Mouse (Mus musculus) kidney, adult 2 months (tissue): Measurements from ENCODE around the gene Tex12. TPM values are rescaled to one million over a fixed set of nuclear protein-coding genes. Genes with fewer than 3 reads are reported as not detected.

Source experiments
- DNase-seq: peaks from one replicate; pipeline ENCODE4 v3.0.0; 2021
- H3K27ac ChIP-seq: fragments of 200-500 bp; 2 replicates; pipeline ENCODE4 v1.5.1; 2012; ENCODE audit warnings: low read depth, low read length, control low read depth, inconsistent platforms; ENCODE audit not compliant: insufficient read depth
- H3K27me3 ChIP-seq: fragments of 200-500 bp; replicated peaks from 2 replicates; pipeline ENCODE4 v1.6.1; 2012; ENCODE audit warnings: mild to moderate bottlenecking, moderate library complexity, low read length, inconsistent platforms; ENCODE audit not compliant: control insufficient read depth, insufficient read depth
- H3K36me3 ChIP-seq: fragments of 200-500 bp; 2 replicates; pipeline ENCODE4 v1.6.1; 2012; ENCODE audit warnings: mild to moderate bottlenecking, moderate library complexity, low read length, inconsistent platforms; ENCODE audit not compliant: control insufficient read depth, insufficient read depth
- H3K4me1 ChIP-seq: fragments of 200-500 bp; 2 replicates; pipeline ENCODE4 v1.6.1; 2011; ENCODE audit warnings: low read length; ENCODE audit not compliant: control insufficient read depth, insufficient read depth
- H3K4me3 ChIP-seq: fragments of 200-500 bp; 2 replicates; pipeline ENCODE4 v1.5.1; 2011; ENCODE audit warnings: mild to moderate bottlenecking, low read depth, low read length, control low read depth; ENCODE audit not compliant: insufficient read depth
- CTCF ChIP-seq: fragments of 200-500 bp; conservative IDR thresholded peaks from 2 replicates; pipeline ENCODE4 v1.5.1; 2011; ENCODE audit warnings: low read depth, mild to moderate bottlenecking, control low read depth, low read length, moderate library complexity, mixed read lengths; ENCODE audit not compliant: insufficient read depth, insufficient read length
- POLR2A ChIP-seq: fragments of 200-500 bp; IDR thresholded peaks from one replicate; pipeline ENCODE4 v1.6.1; 2011; ENCODE audit warnings: low read depth, low read length, control low read depth
- WGBS: fragments of 180-500 bp; shearing (Covaris S2); methylation state at CpG from one replicate; pipeline ENCODE4 v1.1.7; 2018; 5-methylcytosine and 5-hydroxymethylcytosine counted together
- polyA plus RNA-seq: library from polyadenylated mRNA; depleted of rRNA; stranded (reverse); fragments of >200 nt; gene quantifications from 2 replicates; pipeline ENCODE4 v1.2.3, GENCODE M21; 2012; rRNA removed

Tex12 gene
- polyA plus RNA-seq, 1 experiment, result not detected

GRCm38 (mm10) chr9:50507570-50507969, 53.6 kb downstream of the Tex12 start:
- H3K36me3 ChIP-seq, result no peaks in the 10 kb centered on the region
- 0 out of 2 replicates have a peak, but pooled peaks cover 2% of the 10 kb centered on the region for H3K4me1 ChIP-seq
- WGBS, result 51% methylated on average over 7 of the region's 7 CpGs
- H3K27ac ChIP-seq, result no peak overlapping the region
- TF ChIP-seq CTCF (no peak), POLR2A (no peak)
- H3K4me3 ChIP-seq, result no peak overlapping the region
- DNase-seq, result peak; percentile 28
- no peaks in the 10 kb centered on the region for H3K27me3 ChIP-seq

Other genes starting within 250 kb of the Tex12 start
- 97.7 and 121 TPM in 2 replicates for gene Rpl10-ps3, start 216.4 kb downstream of the Tex12 start, polyA plus RNA-seq
- 82.6 and 86.0 TPM in 2 replicates for gene Plet1, start 66.8 kb downstream of the Tex12 start, polyA plus RNA-seq
- 50.2 and 58.6 TPM in 2 replicates for gene Pts, start 32.6 kb downstream of the Tex12 start, polyA plus RNA-seq
- 1.4 and 2.2 TPM in 2 replicates for gene Il18, start 6.5 kb downstream of the Tex12 start, polyA plus RNA-seq
- gene Bco2, start 6.1 kb downstream of the Tex12 start, polyA plus RNA-seq, result 4.6 and 5.3 TPM in 2 replicates
- 541 and 551 TPM in 2 replicates for gene Sdhd, start 42.5 kb upstream of the Tex12 start, polyA plus RNA-seq
- gene Timm8b, start 42.6 kb upstream of the Tex12 start, polyA plus RNA-seq, result 292 and 335 TPM in 2 replicates
- 2.1 and 2.7 TPM in 2 replicates for gene Pih1d2, start 56.0 kb upstream of the Tex12 start, polyA plus RNA-seq
- 4.1 and 5.1 TPM in 2 replicates for gene Nkapd1, start 56.1 kb upstream of the Tex12 start, polyA plus RNA-seq
- gene Dlat, start 98.5 kb upstream of the Tex12 start, polyA plus RNA-seq, result 60.8 and 70.8 TPM in 2 replicates
- gene Dixdc1, start 178.2 kb upstream of the Tex12 start, polyA plus RNA-seq, result 4.6 and 5.3 TPM in 2 replicates
- 39.0 and 41.1 TPM in 2 replicates for gene 2310030G06Rik, start 185.2 kb upstream of the Tex12 start, polyA plus RNA-seq
- 548 and 676 TPM in 2 replicates for gene Cryab, start 190.0 kb upstream of the Tex12 start, polyA plus RNA-seq
- gene Hspb2, start 191.0 kb upstream of the Tex12 start, polyA plus RNA-seq, result 20.0 and 21.1 TPM in 2 replicates
- gene Fdxacb1, start 206.9 kb upstream of the Tex12 start, polyA plus RNA-seq, result 3.6 and 4.3 TPM in 2 replicates
- 20.3 and 21.3 TPM in 2 replicates for gene Alg9, start 213.7 kb upstream of the Tex12 start, polyA plus RNA-seq
- gene 1110032A03Rik, start 214.2 kb upstream of the Tex12 start, polyA plus RNA-seq, result 97.4 and 111 TPM in 2 replicates